Mouse (Mus musculus): ENCODE data around the gene Tgm6.

GRCm38 (mm10) chr2:130129687-130130086 is 17.5 kb downstream of the Tgm6 start:
- TF ChIP-seq GATA1 (IDR thresholded peaks at IDR 0.05; ENCODE audit: borderline replicate concordance, low read length) (no peak), FLI1 (IDR thresholded peaks at IDR 0.05; ENCODE audit: low read length) (no peak)

Measured in megakaryocyte, embryonic 14.5 days (primary cell).